Mouse (Mus musculus): Measurements from ENCODE around the gene Gm17428. TPM values are rescaled to one million over a fixed set of nuclear protein-coding genes. Genes with fewer than 3 reads are reported as not detected.

Gene Gm17428
- polyA plus RNA-seq (2011; ENCODE audit: insufficient read depth, insufficient read length, low replicate concordance, missing spikeins), result not detected in 2 replicates

GRCm38 (mm10) chr14:54976633-54977032 lies at the start of gene Gm17428:
TSS of gene Gm17428 (plus strand) at chr14:54976933.
- no peak for TF ChIP-seq CTCF (IDR thresholded peaks at IDR 0.05; ENCODE audit: control insufficient read depth, insufficient read depth, low read length)
- no peak for TF ChIP-seq POLR2A (IDR thresholded peaks at IDR 0.05; ENCODE audit: borderline replicate concordance, control insufficient read depth, low read depth, low read length)
- WGBS, result 51% methylated on average over 1 of the region's 1 CpGs
- H3K27ac ChIP-seq (ENCODE audit: control insufficient read depth, insufficient read depth, low read depth, low read length, poor library complexity), result no peak within 1 kb of the TSS
- no peaks in the 10 kb centered on the region for H3K4me1 ChIP-seq (ENCODE audit: control insufficient read depth, insufficient read depth, low read length)
- no peak within 1 kb of the TSS for H3K4me3 ChIP-seq (replicated peaks; ENCODE audit: control insufficient read depth, low read depth, low read length)

- TF ChIP-seq POLR2A (IDR thresholded peaks at IDR 0.05; ENCODE audit: borderline replicate concordance, control insufficient read depth, low read depth, low read length), result no peak
- no peak for TF ChIP-seq CTCF (IDR thresholded peaks at IDR 0.05; ENCODE audit: control insufficient read depth, insufficient read depth, low read length)
- WGBS, result 44% methylated on average over 7 of the region's 7 CpGs
- H3K27ac ChIP-seq (ENCODE audit: control insufficient read depth, insufficient read depth, low read depth, low read length, poor library complexity), result no peak overlapping the region
- H3K4me1 ChIP-seq (ENCODE audit: control insufficient read depth, insufficient read depth, low read length), result no peaks in the 10 kb centered on the region; the same call in 1 of the 2 replicates
- H3K4me3 ChIP-seq (replicated peaks; ENCODE audit: control insufficient read depth, low read depth, low read length), result no peak overlapping the region
These were observed 49.4 kb upstream of the Gm17428 start for GRCm38 (mm10) chr14:54927296-54927695.

GRCm38 (mm10) chr14:54929801-54930200 lies 46.9 kb upstream of the Gm17428 start:
- 74% methylated on average over 5 of the region's 5 CpGs for WGBS
- H3K4me1 ChIP-seq (ENCODE audit: control insufficient read depth, insufficient read depth, low read length), result no peaks in the 10 kb centered on the region; the same call in 1 of the 2 replicates
- TF ChIP-seq CTCF (IDR thresholded peaks at IDR 0.05; ENCODE audit: control insufficient read depth, insufficient read depth, low read length) (no peak), POLR2A (IDR thresholded peaks at IDR 0.05; ENCODE audit: borderline replicate concordance, control insufficient read depth, low read depth, low read length) (no peak)

GRCm38 (mm10) chr14:54930431-54930830 lies 46.3 kb upstream of the Gm17428 start:
- Histone ChIP-seq H3K27ac (ENCODE audit: control insufficient read depth, insufficient read depth, low read depth, low read length, poor library complexity) (no peak overlapping the region), H3K4me1 (ENCODE audit: control insufficient read depth, insufficient read depth, low read length) (no peaks in the 10 kb centered on the region; the same call in 1 of the 2 replicates), H3K4me3 (replicated peaks; ENCODE audit: control insufficient read depth, low read depth, low read length) (no peak overlapping the region)
- 25% methylated on average over 2 of the region's 2 CpGs for WGBS
- TF ChIP-seq POLR2A (IDR thresholded peaks at IDR 0.05; ENCODE audit: borderline replicate concordance, control insufficient read depth, low read depth, low read length) (no peak), CTCF (IDR thresholded peaks at IDR 0.05; ENCODE audit: control insufficient read depth, insufficient read depth, low read length) (no peak)

More at GRCm38 (mm10) chr14:54929801-54930200, 46.9 kb upstream of the Gm17428 start:
- no peak overlapping the region for H3K4me3 ChIP-seq (replicated peaks; ENCODE audit: control insufficient read depth, low read depth, low read length)
- H3K27ac ChIP-seq (ENCODE audit: control insufficient read depth, insufficient read depth, low read depth, low read length, poor library complexity), result no peak overlapping the region

GRCm38 (mm10) chr14:54932645-54933150 lies 44.0 kb upstream of the Gm17428 start, which contains the start of gene Il25:
TSS of gene Il25 (plus strand) at chr14:54932695.
- no peak for TF ChIP-seq POLR2A (IDR thresholded peaks at IDR 0.05; ENCODE audit: borderline replicate concordance, control insufficient read depth, low read depth, low read length)
- TF ChIP-seq CTCF (IDR thresholded peaks at IDR 0.05; ENCODE audit: control insufficient read depth, insufficient read depth, low read length), result no peak
- WGBS, result 75% methylated on average over 6 of the region's 6 CpGs
- Histone ChIP-seq H3K27ac (ENCODE audit: control insufficient read depth, insufficient read depth, low read depth, low read length, poor library complexity) (no peak within 1 kb of the TSS), H3K4me1 (ENCODE audit: control insufficient read depth, insufficient read depth, low read length) (no peaks in the 10 kb centered on the region; the same call in 1 of the 2 replicates), H3K4me3 (replicated peaks; ENCODE audit: control insufficient read depth, low read depth, low read length) (no peak within 1 kb of the TSS)

GRCm38 (mm10) chr14:54935904-54936830 lies 40.6 kb upstream of the Gm17428 start, which contains the start of gene Cmtm5:
TSS of gene Cmtm5 (plus strand) at chr14:54936261.
- 40% methylated on average over 8 of the region's 8 CpGs for WGBS
- H3K27ac ChIP-seq (ENCODE audit: control insufficient read depth, insufficient read depth, low read depth, low read length, poor library complexity), result no peak within 1 kb of the TSS
- H3K4me3 ChIP-seq (replicated peaks; ENCODE audit: control insufficient read depth, low read depth, low read length), result no peak within 1 kb of the TSS
- H3K4me1 ChIP-seq (ENCODE audit: control insufficient read depth, insufficient read depth, low read length), result no peaks in the 10 kb centered on the region
- TF ChIP-seq POLR2A (IDR thresholded peaks at IDR 0.05; ENCODE audit: borderline replicate concordance, control insufficient read depth, low read depth, low read length), result no peak
- no peak for TF ChIP-seq CTCF (IDR thresholded peaks at IDR 0.05; ENCODE audit: control insufficient read depth, insufficient read depth, low read length)

GRCm38 (mm10) chr14:54936831-54937160 lies 39.9 kb upstream of the Gm17428 start:
- WGBS, result 25% methylated on average over 6 of the region's 6 CpGs
- no peak overlapping the region for H3K27ac ChIP-seq (ENCODE audit: control insufficient read depth, insufficient read depth, low read depth, low read length, poor library complexity)

More at GRCm38 (mm10) chr14:54936831-54937160, 39.9 kb upstream of the Gm17428 start:
- TF ChIP-seq POLR2A (IDR thresholded peaks at IDR 0.05; ENCODE audit: borderline replicate concordance, control insufficient read depth, low read depth, low read length) (no peak), CTCF (IDR thresholded peaks at IDR 0.05; ENCODE audit: control insufficient read depth, insufficient read depth, low read length) (no peak)
- Histone ChIP-seq H3K4me3 (replicated peaks; ENCODE audit: control insufficient read depth, low read depth, low read length) (no peak overlapping the region), H3K4me1 (ENCODE audit: control insufficient read depth, insufficient read depth, low read length) (no peaks in the 10 kb centered on the region)
